Mouse (Mus musculus): ENCODE measurements around the gene Jph4.

Gene Jph4

DNA sequence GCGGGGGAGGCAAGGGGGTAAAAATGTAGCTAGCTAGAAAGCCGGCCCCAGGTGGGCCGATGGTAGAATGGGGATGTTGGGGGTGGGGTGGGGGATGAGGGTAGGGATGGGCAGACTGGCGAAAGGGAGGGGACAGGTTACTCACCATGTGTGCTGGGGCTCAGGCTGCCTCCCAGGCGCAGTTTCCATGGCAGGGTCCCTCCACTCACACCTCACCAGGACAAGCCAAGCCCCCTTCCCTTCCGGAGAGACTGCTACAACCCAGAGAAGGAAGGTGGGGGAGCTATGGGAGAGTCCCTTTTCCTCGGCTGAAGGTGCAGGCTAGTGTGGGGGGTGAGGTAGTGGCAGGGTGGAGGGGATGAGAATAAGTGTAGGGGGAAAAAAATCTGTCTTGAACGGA, 889 bp downstream of the Jph4 start:
- peak; percentile 66 to 68 for DNase-seq

DNA sequence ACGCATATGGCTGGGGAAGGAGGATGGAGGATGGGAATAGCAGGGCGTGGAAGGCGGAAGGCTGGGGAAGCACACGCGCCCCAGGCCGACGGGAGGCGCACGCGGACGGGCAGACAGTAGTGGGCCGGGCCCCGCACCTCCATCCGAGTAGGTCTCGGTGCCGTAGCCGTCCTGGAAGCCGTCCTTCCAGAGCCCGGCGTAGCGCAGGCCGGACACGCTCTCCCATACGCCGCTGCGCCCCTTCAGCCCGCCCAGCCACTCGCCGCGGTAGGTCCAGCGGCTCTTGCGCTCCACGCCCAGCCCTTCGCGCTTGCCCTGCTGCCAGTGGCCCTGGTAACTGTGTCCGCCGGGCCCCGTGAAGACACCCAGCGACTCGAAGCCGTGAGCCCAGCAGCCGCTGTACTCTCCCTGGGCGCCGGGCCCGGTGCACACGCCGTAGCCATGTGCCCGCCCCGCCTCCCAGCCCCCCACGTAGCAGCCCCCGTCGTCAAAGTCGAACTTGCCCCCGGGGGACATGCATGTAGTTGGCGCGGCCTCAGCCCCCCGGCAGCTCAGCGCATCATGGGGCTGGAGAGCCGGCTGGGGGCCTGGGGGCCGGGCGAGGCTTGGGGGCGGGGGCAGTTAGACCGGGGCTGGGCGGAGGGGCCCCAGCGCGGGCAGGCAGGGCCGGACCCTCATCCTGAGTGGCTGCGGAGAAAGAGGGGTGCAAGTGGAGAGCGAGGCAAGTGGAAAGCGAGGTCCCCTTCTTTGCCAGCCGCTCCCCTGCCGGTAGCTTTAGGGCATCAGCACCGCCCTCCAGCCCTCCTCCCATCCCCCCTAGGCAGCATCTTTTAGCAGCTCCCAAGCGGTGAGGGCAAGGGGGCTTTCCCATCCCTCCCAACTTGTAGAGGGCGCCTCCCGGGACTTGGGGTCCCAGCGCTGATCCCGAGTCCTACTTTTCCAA, 1.7 kb downstream of the Jph4 start:
- DNase-seq: peak; percentile 79 to 84

- peak; percentile 67 to 76 for DNase-seq
These were observed 2.6 kb downstream of the Jph4 start for GRCm38 (mm10) chr14:55113975-55114645.

- DNase-seq: peak; percentile 41 to 52
These were observed 3.3 kb downstream of the Jph4 start for GRCm38 (mm10) chr14:55113351-55113974.

DNA sequence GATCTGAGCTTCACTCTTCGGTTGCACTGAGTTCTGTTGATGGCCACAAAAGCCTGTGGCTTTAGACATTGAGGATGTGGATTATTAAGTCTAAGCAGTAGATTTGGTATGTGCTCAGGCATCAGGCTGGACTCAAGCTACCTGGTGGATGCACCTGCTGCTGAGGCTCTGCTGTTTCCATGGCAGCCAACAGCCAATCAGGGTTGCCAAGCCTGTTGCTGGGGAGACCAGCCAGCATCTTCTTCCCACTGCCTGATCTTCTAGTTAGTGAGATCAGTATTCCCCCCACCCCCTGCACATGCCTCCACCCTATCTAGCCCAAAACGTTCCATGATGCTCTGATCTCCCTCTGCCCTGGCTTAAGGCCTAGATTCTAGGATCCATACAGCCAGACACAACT, 5.0 kb downstream of the Jph4 start:
- DNase-seq: peak; percentile 76 to 78

GRCm38 (mm10) chr14:55110076-55110475, 6.7 kb downstream of the Jph4 start:
- no peak for DNase-seq

- DNase-seq: peak; percentile 62 to 63
These were observed 7.5 kb downstream of the Jph4 start for GRCm38 (mm10) chr14:55109048-55109873.

- peak; percentile 88 for DNase-seq
These were observed 8.4 kb downstream of the Jph4 start for GRCm38 (mm10) chr14:55108202-55108870.

DNA sequence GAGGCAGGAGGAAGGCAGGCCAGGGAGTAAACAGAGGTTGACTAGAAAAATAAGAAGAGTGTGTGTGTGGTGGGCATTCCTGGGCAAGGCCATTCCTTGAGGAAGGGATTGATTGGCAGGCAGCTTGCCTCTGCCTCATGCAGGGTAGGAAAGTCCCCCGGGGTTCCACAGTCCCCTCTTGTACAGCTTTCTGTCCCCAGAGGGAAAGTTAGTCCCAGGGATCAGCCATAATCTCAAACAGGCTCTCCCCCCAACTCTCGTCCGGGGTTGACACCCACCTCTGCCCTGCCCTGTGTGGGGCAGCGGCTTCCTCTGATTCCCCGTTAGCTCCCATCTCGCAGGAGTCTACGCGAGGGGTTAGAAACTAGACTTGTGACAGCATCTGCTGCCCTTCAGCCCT, 9.7 kb downstream of the Jph4 start:
- DNase-seq: peak in 1 of 2 experiments; percentile 43

DNA sequence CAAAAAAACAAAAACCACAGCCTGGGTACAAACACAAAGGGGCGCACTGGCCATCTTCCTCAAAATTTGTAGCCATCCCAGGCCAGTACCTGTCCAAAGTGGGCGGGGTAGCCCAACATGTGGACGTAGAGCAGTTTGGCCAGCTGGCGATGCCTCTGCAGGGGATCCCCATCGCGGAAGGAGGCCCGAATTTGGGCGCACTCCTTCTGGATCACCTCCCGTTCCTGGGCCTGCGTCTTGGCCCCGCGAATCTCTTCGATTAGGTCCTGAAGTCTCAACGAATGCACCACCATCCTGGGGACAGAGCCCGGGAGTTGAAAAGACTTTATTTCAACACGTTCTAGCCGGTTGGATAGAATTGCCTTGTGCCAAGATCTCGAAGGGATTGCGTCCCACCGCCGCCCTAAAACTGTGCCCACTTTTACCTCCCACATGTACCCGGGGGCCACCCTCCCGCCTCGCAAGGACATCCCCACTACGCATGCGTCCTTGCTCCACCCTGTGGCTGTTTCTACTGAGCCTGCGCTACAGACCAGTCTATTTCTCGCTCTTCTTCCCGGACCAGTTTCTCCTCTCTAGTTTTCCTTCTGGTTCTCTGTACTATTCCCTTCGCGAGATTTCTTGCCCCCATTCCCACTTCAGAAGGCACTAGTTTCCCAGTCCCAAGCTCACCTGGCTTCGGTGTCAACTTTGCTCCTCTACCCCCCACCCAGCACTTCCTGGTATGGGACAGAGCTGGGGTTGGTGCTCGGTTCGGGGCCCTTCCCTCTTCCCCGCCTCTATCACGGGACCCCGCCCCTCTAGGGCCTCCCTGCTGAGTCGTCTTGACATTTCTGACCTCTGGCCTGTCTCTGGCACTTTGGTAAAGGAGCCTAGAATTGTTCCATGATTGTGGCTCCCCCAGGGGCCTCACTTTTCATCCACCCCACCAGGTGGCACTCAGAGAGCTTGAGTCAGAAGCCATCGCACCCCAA, 10.6 kb downstream of the Jph4 start, which contains the start of gene Ap1g2:
Ap1g2 (minus strand) TSS at position 758 of the 974 bp plus-strand sequence.
- DNase-seq: peak; percentile 85 to 91

DNA sequence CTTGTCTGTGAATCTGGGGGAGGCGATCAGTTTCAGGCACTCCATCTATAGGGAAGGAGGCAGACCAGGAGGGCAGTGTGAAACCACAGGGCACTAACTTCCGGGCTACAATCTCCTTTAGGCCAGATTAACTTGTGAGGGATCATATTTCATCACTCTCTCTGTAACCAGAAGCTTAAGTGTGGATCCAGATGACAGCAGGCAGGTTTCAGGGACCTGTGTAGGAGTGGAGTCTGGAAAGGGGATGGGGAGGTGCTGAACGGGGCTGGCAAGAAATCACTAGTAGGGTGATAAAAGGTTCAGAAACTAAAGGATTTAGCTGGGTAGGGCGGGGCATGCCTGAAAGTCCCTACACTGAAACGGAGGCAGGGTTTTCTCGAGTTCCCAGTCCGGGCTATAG, 11.3 kb downstream of the Jph4 start:
- DNase-seq: no peak

- peak in 1 of 2 experiments; percentile 31 for DNase-seq
These were observed 12.4 kb downstream of the Jph4 start for GRCm38 (mm10) chr14:55104365-55104764.

GRCm38 (mm10) chr14:55102253-55102785, 14.4 kb downstream of the Jph4 start:
- peak; percentile 61 to 66 for DNase-seq

DNA sequence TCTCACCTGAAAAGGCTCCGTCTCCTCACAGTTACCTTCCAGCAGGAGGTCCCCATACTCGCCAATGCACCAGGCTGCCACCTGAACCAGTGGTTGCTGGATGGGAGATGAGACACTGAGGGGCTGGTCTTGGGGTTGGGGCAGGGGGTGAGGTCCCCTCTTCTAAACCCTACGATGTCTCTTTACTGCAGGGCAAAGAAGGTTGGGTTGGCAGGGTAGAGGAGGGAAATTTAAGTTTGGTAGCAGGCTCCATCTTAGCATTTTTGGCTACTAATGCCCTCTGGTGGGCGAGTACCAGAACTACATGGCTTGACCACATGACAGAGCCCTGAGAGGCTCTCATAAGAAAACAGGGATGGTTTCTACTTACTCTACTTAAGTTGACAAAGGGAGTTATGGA, 15.1 kb downstream of the Jph4 start:
- peak; percentile 83 for DNase-seq

GRCm38 (mm10) chr14:55098067-55098466, 18.7 kb downstream of the Jph4 start:
- DNase-seq: peak; percentile 67 to 76

DNA sequence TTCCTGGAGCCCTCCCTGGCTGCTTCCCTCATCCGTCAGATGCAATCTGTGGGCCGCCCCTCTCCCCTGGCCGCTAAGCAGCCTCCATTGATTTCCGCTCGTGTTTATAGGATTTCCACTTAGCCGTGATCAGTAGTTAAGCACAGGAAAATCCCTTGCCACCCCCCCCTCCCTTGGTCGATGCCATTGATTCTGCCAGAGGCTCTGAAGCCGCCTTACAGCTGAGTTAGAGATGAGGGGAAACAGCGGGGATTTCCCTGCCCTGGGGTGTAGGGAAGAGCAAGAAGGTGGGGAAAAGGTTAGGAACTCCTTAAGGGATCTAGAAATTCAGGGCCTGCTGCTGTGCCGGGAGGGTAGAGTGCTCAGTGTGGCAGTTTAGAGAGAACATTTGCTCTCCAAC, 19.1 kb downstream of the Jph4 start:
- no peak for DNase-seq

GRCm38 (mm10) chr14:55096573-55097087, 20.1 kb downstream of the Jph4 start:
- no peak for DNase-seq

GRCm38 (mm10) chr14:55095671-55096070, 21.1 kb downstream of the Jph4 start:
- DNase-seq: peak in 1 of 2 experiments; percentile 20

DNA sequence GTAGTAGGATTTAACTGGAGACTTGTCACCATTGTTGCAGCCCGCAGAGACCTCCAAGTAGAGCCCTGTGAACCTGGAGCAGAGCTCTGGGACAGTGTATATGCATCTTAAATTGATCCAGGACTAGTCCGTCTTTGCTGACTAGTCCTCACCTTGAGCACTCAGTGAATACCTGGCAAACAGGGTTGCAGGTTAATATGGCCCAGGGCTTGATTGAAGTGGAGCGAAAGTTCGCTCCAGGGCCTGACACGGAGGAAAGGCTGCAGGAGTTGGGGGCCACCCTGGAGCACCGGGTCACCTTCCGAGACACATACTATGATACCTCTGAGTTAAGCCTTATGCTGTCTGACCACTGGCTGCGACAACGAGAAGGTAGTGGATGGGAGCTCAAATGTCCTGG, 21.5 kb downstream of the Jph4 start:
- peak in 1 of 2 experiments; percentile 24 for DNase-seq

DNA sequence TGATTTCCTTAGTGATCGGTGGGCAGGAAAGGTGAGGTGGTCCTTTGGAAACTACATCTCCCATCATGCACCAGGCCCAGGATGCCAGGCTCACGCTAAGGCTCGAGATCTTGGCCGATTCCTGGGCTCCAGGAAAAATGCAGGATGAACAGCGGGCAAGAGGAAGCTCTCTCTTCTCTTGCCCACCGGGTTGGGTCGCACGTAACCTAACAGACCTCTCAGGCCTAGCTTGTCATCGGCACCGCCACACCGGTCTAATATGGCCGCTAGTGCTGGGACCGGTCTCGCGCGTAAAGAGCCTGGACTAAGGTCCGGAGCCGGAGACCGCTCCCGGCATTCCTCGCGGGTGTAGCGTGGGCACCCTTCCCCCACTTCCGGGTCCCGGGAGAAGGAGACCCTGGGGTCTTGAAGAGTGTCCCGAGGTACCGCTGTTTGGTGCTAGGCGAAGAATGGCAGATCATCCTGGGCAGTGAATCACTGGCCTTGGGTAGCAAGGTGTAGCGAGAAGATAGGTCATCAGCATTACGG, 22.0 kb downstream of the Jph4 start, which contains the start of gene Thtpa:
Thtpa (plus strand) TSS at position 81 of the 528 bp plus-strand sequence.
- peak; percentile 87 to 88 for DNase-seq
